Mouse (Mus musculus): Measurements from ENCODE around the gene Flad1.
A peak's percentile ranks its signal among the peaks of the same experiment; 100 is the strongest.

Gene Flad1

DNA sequence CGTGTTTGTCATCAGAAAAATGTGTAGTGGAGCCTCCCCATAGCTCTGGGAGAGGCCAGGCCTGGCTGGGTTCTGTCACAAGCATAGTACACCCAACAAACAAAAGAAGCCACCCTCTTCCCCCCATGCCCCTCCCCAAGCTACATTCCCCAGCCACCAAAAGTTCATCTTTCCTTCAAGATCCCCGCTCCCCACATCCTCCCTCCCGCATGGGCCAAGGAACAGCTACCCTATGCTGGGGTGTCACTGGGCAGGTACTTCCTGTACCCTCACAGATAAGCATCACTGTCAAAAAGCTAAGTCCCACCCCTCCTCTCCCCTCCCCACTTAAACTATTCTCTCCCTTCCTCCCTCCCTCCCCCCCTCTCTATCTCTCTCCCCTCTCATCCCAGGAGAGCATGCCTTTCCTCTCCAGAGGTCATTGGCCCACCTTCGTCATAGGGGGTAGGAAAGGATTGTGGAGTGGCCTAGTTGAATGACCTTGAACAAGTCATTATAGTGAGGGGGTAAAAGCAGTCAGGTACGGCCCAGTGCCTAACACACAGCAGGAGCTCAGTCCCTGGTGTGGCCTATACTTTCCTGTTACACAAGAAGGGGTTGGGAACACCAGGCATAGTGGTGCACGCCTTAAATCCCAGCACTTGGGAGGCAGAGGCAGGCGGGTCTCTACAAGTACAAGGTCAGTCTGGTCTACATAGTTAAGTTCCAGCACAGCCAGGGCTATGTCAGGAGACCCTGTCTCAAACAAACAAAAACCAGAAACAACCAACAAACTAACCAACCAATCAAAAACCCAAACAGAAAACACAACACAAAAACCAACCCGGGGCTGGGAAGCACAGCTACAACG is 29.4 kb downstream of the Flad1 start:
- peak in 1 of 2 experiments; percentile 36 for DNase-seq

DNA sequence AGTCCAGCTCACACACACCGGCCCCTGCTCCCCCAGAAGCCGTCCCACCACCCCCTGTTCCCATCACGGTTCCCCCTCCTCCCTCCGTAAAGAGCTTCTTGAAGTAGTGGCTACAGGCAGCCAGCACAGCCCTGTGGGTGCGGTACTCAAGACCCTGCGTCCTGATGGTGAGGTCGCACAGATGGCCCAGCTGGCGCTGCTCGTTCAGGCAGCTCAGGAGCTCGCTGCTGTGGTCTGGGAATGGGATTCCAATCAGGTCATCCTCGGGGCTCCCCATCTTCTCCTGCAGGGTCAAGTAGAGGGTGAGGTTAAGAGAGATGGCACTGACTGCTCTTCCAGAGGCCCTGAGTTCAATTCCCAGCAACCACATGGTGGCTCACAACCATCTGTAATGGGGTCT is 30.4 kb downstream of the Flad1 start:
- DNase-seq = no peak

DNA sequence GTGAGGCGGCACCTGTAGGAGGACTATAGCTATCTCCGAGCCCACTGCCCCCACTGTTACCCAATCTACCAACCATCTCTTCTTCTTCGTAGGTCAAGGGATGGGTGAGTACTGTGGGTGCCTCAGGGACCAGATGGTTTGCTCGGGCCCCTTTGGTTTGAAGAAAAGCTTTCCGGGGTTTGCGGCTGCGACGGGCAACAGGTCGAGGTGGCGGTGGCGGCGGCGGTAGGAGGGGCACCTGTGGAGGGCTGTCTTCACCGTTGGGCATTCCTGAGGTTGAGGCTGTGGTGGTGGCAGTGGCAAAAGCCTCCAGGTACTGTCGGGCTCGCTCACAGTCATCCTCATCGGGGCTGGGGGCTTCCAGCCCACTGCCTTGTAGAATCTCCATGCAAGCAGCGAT is 31.0 kb downstream of the Flad1 start:
- DNase-seq = no peak

GRCm38 (mm10) chr3:89380291-89380690 is 31.4 kb downstream of the Flad1 start:
- no peak for DNase-seq

DNA sequence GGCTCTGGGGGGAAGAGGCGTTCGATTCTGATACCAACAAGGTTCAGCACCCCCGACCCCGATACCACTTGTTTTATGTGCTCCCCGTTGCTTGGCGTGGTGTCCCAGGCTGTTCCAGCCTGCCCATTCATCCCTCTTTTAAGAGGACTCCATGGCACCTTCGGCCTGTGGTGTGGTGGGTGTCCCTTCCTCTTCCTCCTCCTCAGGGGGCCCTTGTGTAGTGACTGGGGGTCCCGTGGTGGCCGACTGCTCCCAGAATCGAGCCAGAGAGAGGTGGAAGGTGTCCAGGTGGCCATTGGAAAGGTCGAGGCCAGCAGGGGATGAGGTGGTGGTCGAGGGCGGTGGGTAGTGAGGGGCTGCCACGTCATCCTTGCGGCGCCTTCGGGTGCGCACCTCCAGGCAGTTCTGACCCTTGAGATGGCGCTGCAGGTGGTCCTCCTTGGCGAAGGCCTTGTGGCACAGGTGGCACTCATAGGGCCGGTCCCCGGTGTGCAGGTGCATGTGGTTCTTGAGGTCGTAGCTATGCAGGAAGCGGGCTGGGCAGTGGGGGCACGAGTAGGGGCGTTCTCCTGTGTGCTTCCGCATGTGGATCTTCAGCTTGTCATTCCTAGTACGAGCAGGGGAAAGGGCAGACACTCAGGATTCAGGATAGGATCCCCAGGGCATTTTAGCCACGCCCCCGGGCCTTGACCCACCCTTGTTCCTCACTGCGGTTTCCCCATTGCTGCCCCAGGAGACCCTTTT is 32.1 kb downstream of the Flad1 start:
- peak in 1 of 2 experiments; percentile 49 for DNase-seq

GRCm38 (mm10) chr3:89378394-89379067 is 33.1 kb downstream of the Flad1 start:
- peak; percentile 53 to 69 for DNase-seq

DNA sequence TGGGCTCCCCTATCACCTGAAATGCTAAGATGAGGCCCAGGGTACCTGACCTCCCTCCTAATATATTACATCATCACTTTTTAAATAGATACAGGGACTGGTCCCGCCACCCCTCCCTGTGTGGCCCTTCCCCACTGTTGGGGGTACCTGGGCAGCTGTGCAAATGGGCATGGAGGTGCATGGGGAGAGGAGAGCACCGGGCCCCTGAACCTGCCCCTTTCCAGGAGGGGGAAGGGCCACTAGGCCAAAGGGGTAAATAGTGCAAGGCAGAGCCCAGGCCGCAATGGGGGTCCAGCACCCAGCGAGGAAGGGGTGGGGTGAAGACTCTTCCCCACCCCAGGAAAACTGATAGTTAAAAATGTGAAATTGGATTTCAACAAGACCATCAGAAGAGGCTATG is 33.8 kb downstream of the Flad1 start:
- no peak for DNase-seq

- no peak for DNase-seq
Observed at GRCm38 (mm10) chr3:89373581-89374231, 38.0 kb downstream of the Flad1 start.

DNA sequence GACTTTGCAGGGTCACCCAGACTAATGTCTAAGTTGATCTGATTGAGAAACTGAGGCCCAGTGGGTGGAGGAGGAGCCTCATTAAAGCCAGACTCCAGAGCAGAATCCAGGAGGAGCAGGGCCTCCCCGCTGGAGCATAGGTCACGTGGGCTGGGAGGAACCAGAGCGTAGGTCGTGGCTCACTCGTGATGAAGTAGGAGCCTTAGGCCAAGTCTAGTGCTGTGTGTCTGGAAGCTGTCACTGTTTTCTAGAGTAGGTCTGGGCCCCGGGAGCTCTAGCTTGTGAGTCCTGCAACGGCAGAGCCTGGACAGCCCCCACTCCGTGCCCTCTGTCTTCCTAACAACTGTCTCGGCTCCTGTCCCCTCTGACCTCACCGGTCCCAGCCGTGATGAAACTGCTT is 44.3 kb downstream of the Flad1 start:
- DNase-seq = no peak

GRCm38 (mm10) chr3:89365486-89366414 is 45.9 kb downstream of the Flad1 start:
- no peak for DNase-seq

GRCm38 (mm10) chr3:89365153-89365485 is 46.6 kb downstream of the Flad1 start, which contains the start of gene Dcst1:
Gene Dcst1, minus strand, starts transcription at chr3:89365253.
- no peak for DNase-seq

- DNase-seq = no peak
Observed at GRCm38 (mm10) chr3:89364631-89365030, 47.0 kb downstream of the Flad1 start.

GRCm38 (mm10) chr3:89361675-89362074 is 50.0 kb downstream of the Flad1 start, which contains the start of gene Dcst2:
Gene Dcst2, plus strand, starts transcription at chr3:89361975.
- no peak for DNase-seq

DNA sequence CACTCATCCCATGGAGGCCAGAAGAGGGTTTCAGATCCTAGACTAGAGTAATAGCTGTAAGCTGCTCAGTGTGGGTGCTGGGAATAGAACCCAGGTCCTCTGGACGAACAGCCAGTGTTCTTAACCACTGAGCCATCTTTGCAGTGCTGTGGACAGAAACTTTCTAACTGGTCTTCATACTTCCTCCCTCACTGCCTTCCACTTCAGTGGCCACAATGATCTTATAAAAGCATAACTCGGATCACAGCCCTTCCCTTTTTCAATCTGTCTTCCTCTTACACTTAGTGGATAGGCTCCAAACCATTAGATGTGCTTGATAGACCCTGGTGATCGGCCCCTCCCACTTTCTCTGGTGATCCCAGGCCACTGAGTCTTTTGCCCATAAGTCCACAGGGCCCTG is 51.4 kb downstream of the Flad1 start:
- DNase-seq = no peak

DNA sequence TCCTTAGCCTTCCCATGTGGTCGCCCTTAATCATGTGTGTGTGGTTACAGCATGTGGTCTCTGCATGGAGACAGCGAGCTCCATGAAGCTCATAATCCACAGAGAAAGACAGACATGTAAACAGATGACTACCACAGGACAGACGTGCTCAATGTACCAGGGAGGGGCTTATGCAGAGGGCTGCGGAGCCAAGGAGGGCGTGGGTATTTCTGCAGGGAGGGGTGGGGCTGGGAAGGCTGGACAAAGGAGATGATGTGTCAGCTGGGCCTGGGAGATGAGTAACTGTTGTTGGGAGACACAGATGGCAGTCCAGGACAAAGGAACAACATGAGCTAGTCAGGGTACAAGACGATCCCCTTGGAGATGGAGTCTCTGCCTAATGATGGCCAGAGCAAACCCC is 52.0 kb downstream of the Flad1 start:
- DNase-seq = no peak

- no peak for DNase-seq
Observed at GRCm38 (mm10) chr3:89356029-89356428, 55.6 kb downstream of the Flad1 start.

DNA sequence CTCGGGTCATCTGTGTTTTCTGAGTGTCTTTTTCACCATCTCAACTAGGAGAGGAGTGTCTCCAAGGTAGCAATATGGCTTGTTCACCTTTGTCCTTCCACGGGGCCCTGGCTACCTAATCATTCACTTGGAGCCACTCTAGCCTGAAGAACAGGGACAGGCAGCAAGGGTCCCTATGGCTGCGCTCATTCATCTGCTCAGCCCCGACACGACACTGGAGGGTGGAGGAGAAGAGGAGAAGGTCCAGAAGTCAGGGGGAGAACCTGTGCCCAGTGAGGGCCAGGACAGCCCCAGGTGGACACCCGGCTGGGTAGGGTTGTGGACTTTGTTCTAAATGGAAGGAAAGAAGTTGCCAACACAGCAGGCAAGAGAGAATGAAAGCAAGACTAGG is 56.2 kb downstream of the Flad1 start:
- DNase-seq = no peak

DNA sequence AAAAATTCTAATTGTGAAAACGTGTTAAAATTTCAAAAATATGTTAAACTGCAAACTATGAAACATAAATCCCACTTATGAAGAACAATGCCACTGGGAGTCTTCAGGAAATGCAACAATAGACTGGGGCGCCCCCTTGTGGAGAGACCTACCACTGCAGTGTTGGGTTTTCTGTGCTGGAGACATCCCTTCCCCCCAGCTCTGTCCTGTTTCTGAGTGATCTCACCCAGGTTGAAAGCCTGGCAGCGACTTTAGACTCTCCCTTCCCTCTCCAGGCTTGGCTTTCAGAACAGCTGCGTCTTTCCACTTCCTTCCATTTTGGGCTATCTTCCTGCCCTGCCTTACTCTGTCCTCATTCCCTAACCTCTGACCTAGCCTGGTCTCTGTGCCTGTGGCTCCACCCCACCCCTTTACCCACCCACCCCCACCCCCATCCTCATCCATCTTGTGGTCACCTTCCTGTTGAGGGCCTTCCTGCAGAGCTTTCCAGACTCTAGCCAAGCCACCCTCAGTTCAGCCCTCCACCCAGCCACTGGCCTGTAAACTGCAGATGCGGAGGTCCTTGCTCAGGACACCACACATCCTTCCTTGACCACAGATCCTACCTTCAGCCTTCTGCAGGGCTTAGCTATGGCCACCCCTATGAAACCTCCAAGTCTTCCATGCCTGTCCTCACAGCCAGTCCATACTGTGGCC is 56.7 kb downstream of the Flad1 start:
- peak; percentile 49 to 56 for DNase-seq

GRCm38 (mm10) chr3:89351271-89351670 is 60.4 kb downstream of the Flad1 start:
- DNase-seq = no peak

Data from thymus, adult 18-20 months (tissue).